Mouse (Mus musculus) neural tube, embryonic 14.5 days (tissue): Measurements from ENCODE around the gene Csgalnact2. TPM values are rescaled to one million over a fixed set of nuclear protein-coding genes. Genes with fewer than 3 reads are reported as not detected.

Experiments
- ATAC-seq: fragments of 200-750 bp; cut with Nextera tagmentation; 2 replicates; pipeline ENCODE4 v1.8.0; 2017; ENCODE audit warnings: low read depth, mild to moderate bottlenecking, moderate TSS enrichment, moderate library complexity
- H3K27ac ChIP-seq: fragments of 300-500 bp; sonication (generic); 2 replicates; pipeline ENCODE4 v1.5.1; 2014; ENCODE audit warnings: low read depth, mild to moderate bottlenecking, control low read depth, low read length, moderate library complexity, mixed read lengths
- H3K27me3 ChIP-seq: fragments of 300-500 bp; sonication (generic); 2 replicates; pipeline ENCODE4 v1.6.1; 2014; ENCODE audit warnings: low read length; ENCODE audit not compliant: control insufficient read depth, insufficient read depth
- H3K36me3 ChIP-seq: fragments of 300-500 bp; sonication (generic); 2 replicates; pipeline ENCODE4 v1.6.1; 2014; ENCODE audit warnings: low read length, mixed read lengths; ENCODE audit not compliant: control insufficient read depth, insufficient read depth
- H3K4me1 ChIP-seq: fragments of 300-500 bp; sonication (generic); 2 replicates; pipeline ENCODE4 v1.6.1; 2014; ENCODE audit warnings: low read length; ENCODE audit not compliant: control insufficient read depth, insufficient read depth
- H3K4me2 ChIP-seq: fragments of 300-500 bp; sonication (generic); 2 replicates; pipeline ENCODE4 v1.6.1; 2014; ENCODE audit warnings: mild to moderate bottlenecking, low read depth, low read length, control low read depth
- H3K4me3 ChIP-seq: fragments of 300-500 bp; sonication (generic); 2 replicates; pipeline ENCODE4 v1.5.1; 2014; ENCODE audit warnings: low read depth, low read length, control low read depth, mixed read lengths
- H3K9ac ChIP-seq: fragments of 300-500 bp; sonication (generic); replicated peaks from 2 replicates; pipeline ENCODE4 v1.6.1; 2014; ENCODE audit warnings: low read depth, mild to moderate bottlenecking, control low read depth, low read length, mixed read lengths
- H3K9me3 ChIP-seq: fragments of 300-500 bp; sonication (generic); 2 replicates; pipeline ENCODE4 v1.6.1; 2016; ENCODE audit warnings: low read length; ENCODE audit not compliant: control insufficient read depth
- WGBS: fragments of 180-500 bp; shearing (Covaris S2); extraction: QIAGEN DNeasy Blood & Tissue Kit; methylation state at CpG from one replicate; pipeline ENCODE4 v1.1.7; 2014; 5-methylcytosine and 5-hydroxymethylcytosine counted together
- polyA plus RNA-seq: library from polyadenylated mRNA; unstranded; fragments of >200 nt; fragmentation: Nextera tagmentation; extraction: Ambion mirVana; gene quantifications from 2 replicates; pipeline ENCODE4 v1.2.1, GENCODE M21; 2014

The Csgalnact2 gene
- 12.6 and 13.2 TPM in 2 replicates for polyA plus RNA-seq

GRCm38 (mm10) chr6:118138731-118139709 lies at the start of gene Csgalnact2:
Gene Csgalnact2, minus strand, starts transcription at chr6:118139140.
- H3K4me3 ChIP-seq: peak within 1 kb of the TSS; percentile 69
- H3K9ac ChIP-seq: peak within 1 kb of the TSS; percentile 65
- no peaks in the 10 kb centered on the region for H3K9me3 ChIP-seq
- H3K36me3 ChIP-seq: no peaks in the 10 kb centered on the region
- peak; percentile 99 for ATAC-seq
- H3K4me2 ChIP-seq: peak within 1 kb of the TSS; percentile 59
- no peaks in the 10 kb centered on the region for H3K4me1 ChIP-seq
- no peaks in the 10 kb centered on the region for H3K27me3 ChIP-seq
- peak within 1 kb of the TSS; percentile 68; the same call in 1 of the 2 replicates for H3K27ac ChIP-seq
- 7% methylated on average over 56 of the region's 66 CpGs for WGBS

DNA sequence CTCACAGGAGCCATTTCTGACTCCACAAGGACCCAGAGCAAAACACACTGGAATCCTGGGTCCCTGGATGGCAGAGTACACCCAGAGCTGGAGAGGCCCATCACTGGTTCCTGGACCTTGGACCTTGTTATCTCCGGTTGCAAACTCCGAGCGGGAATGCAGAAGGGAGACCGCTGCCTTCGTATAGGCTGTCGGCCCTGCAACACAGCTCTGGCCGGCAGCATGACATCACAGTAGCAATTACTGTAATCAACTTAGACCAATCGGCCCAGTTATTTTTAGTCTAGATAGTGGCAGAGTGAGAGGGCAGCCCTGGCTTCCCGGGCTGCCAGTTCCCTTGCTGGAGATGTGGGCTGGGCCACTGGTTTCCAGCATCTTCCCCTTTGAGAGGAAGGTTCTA lies 49.7 kb upstream of the Csgalnact2 start:
- Histone ChIP-seq H3K9ac (no peak overlapping the region), H3K9me3 (no peaks in the 10 kb centered on the region), H3K36me3 (no peaks in the 10 kb centered on the region), H3K4me2 (no peak overlapping the region), H3K4me1 (no peaks in the 10 kb centered on the region), H3K4me3 (no peak overlapping the region), H3K27me3 (no peaks in the 10 kb centered on the region), H3K27ac (no peak overlapping the region)
- ATAC-seq: no peak
- 88% methylated on average over 9 of the region's 9 CpGs for WGBS

DNA sequence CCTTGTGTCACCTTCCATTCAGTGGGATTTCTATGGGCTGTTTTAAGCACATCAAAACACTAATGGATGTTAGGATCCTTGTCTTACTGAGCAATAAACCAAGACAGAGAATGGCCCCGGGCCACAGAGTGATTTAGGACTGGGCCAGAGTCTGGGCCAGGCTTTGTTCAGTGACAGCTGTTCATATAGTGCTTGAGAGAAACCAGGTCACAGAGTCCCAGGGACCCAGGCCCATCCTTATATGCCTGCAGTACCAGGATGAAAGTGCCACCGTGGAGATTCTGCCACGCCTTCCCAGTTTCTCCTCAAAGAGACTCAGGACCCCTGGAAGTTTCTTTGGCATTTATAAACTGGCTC lies 48.3 kb upstream of the Csgalnact2 start:
- no peak; the same call in 1 of the 2 replicates for ATAC-seq
- no peak overlapping the region for H3K4me3 ChIP-seq
- no peaks in the 10 kb centered on the region for H3K27me3 ChIP-seq
- no peaks in the 10 kb centered on the region for H3K4me1 ChIP-seq
- H3K27ac ChIP-seq: no peak overlapping the region
- no peak overlapping the region for H3K4me2 ChIP-seq
- H3K9me3 ChIP-seq: no peaks in the 10 kb centered on the region
- no peak overlapping the region for H3K9ac ChIP-seq
- no peaks in the 10 kb centered on the region for H3K36me3 ChIP-seq
- WGBS: 18% methylated on average over 3 of the region's 3 CpGs

- H3K27ac ChIP-seq: no peak overlapping the region
- H3K9ac ChIP-seq: 0 out of 2 replicates have a peak overlapping the region, but pooled peaks have one; percentile 16
- H3K4me3 ChIP-seq: no peak overlapping the region
- no peak overlapping the region for H3K4me2 ChIP-seq
- ATAC-seq: peak; percentile 54; the same call in 1 of the 2 replicates
- no peaks in the 10 kb centered on the region for H3K9me3 ChIP-seq
- no peaks in the 10 kb centered on the region for H3K36me3 ChIP-seq
- H3K4me1 ChIP-seq: no peaks in the 10 kb centered on the region
- 23% methylated on average over 17 of the region's 17 CpGs for WGBS
- H3K27me3 ChIP-seq: no peaks in the 10 kb centered on the region
Observed at GRCm38 (mm10) chr6:118186620-118187284, 47.8 kb upstream of the Csgalnact2 start.

DNA sequence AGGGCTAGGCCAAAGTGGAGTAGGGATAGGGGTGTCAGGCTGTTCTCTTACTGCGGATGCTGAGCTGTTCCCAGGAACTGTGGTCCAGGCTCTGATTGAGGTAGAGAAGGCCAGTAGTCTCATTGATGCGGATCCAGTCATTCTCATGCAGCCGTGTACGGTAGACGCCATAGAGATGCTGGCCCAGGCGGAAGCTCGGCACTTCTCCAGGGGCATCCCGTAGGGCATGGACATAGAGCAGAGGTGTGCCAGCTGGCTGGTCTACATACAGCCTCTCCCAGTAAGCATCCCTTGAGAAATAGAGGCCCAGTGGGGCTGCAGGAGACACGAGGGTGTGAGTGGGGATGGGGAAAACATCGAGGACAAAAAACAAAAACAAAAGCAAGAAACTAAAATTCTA lies 45.2 kb upstream of the Csgalnact2 start:
- Histone ChIP-seq H3K36me3 (no peaks in the 10 kb centered on the region), H3K9me3 (no peaks in the 10 kb centered on the region), H3K4me1 (no peaks in the 10 kb centered on the region), H3K27ac (no peak overlapping the region), H3K4me3 (no peak overlapping the region), H3K27me3 (no peaks in the 10 kb centered on the region), H3K9ac (no peak overlapping the region), H3K4me2 (no peak overlapping the region)
- 90% methylated on average over 10 of the region's 10 CpGs for WGBS
- no peak for ATAC-seq

GRCm38 (mm10) chr6:118180085-118180423 lies 41.1 kb upstream of the Csgalnact2 start:
- Histone ChIP-seq H3K36me3 (no peaks in the 10 kb centered on the region), H3K9ac (no peak overlapping the region), H3K27me3 (no peaks in the 10 kb centered on the region), H3K4me2 (no peak overlapping the region), H3K4me3 (no peak overlapping the region), H3K27ac (no peak overlapping the region), H3K9me3 (no peaks in the 10 kb centered on the region), H3K4me1 (no peaks in the 10 kb centered on the region)
- 76% methylated on average over 12 of the region's 12 CpGs for WGBS
- ATAC-seq: peak; percentile 53; the same call in 1 of the 2 replicates

DNA sequence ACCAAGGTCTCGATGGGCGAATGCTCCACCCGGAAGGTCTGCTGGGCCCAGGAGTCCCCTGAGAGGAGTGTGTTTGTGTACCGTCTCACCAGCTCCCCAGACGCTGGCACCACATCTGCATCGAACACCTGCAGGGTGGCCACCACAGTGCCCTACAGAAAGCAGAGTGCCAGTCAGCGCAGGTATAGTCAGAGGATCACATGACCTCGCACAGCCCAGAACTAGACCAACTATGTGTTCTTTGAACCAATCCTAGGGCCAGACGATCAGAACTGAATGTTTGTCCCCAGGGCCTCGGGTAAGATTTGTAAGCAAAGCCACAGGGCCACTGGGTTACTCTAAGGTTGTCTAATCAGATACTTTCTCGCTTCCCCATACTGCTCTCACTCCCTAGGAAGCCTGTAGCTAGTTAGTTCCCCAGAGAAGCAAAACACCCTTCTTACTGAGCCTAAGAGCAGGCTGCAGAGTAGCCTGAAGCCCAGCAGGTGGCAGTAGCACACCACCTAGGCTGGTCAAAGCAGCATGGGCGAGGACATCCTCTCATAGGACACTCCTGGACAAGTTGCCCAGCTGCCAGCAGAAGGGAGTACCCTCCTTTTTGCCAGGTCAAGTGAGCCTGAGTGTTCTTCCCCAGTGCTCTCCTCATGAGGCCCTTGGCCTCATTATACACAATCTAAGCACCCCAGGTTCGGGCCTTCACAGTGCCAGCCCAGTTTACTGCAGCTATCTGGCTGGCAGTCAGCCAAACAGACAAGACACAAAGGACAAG lies 40.6 kb upstream of the Csgalnact2 start:
- no peak overlapping the region for H3K4me2 ChIP-seq
- H3K27ac ChIP-seq: no peak overlapping the region
- H3K4me1 ChIP-seq: no peaks in the 10 kb centered on the region
- no peak overlapping the region for H3K9ac ChIP-seq
- no peaks in the 10 kb centered on the region for H3K27me3 ChIP-seq
- peak; percentile 89 for ATAC-seq
- H3K9me3 ChIP-seq: no peaks in the 10 kb centered on the region
- H3K36me3 ChIP-seq: no peaks in the 10 kb centered on the region
- 64% methylated on average over 13 of the region's 13 CpGs for WGBS
- H3K4me3 ChIP-seq: no peak overlapping the region

- Histone ChIP-seq H3K9me3 (no peaks in the 10 kb centered on the region), H3K4me3 (no peak overlapping the region), H3K27me3 (no peaks in the 10 kb centered on the region), H3K4me2 (no peak overlapping the region), H3K9ac (no peak overlapping the region), H3K4me1 (no peaks in the 10 kb centered on the region), H3K27ac (no peak overlapping the region), H3K36me3 (no peaks in the 10 kb centered on the region; the same call in 1 of the 2 replicates)
- 75% methylated on average over 5 of the region's 5 CpGs for WGBS
- no peak for ATAC-seq
Observed at GRCm38 (mm10) chr6:118173975-118174328, 35.0 kb upstream of the Csgalnact2 start.
